Mouse (Mus musculus) adrenal gland, adult 2 months (tissue): Measurements from ENCODE around the gene Dpysl4. TPM values are rescaled to one million over a fixed set of nuclear protein-coding genes. Genes with fewer than 3 reads are reported as not detected.

Experiments used
- DNase-seq: peaks from one replicate; pipeline ENCODE4 v3.0.0; 2021
- polyA plus RNA-seq: library from polyadenylated mRNA; depleted of rRNA; stranded (reverse); fragments of >200 nt; gene quantifications from 2 replicates; pipeline ENCODE4 v1.2.3, GENCODE M21; 2012; rRNA removed
- total RNA-seq, 2 experiments: library from RNA; stranded (reverse); gene quantifications; 2 replicates each; pipeline ENCODE4 v1.2.3; 2021

The Dpysl4 gene
- total and polyA plus RNA-seq, 3 experiments = 0.73 to 2.8 (median 1.4) TPM

GRCm38 (mm10) chr7:139151116-139151515 is 65.3 kb downstream of the Dpysl4 start:
- no peak for DNase-seq

Other genes with a start within 250 kb of the Dpysl4 start
- gene Ppp2r2d, start 239.9 kb upstream of the Dpysl4 start, total RNA-seq = 10 to 100 TPM; 64.4 to 70.4 TPM
- gene Ppp2r2d, start 239.9 kb upstream of the Dpysl4 start, polyA plus RNA-seq = 19.0 and 19.4 TPM in 2 replicates
- 10 to 100 TPM; 19.9 to 30.5 TPM for gene Mapk1ip1, start 239.7 kb upstream of the Dpysl4 start, total RNA-seq
- gene Mapk1ip1, start 239.7 kb upstream of the Dpysl4 start, polyA plus RNA-seq = 70.2 and 70.3 TPM in 2 replicates
- gene Bnip3, start 176.5 kb upstream of the Dpysl4 start, total RNA-seq = 100 to 1,000 TPM; 220 to 303 TPM
- gene Bnip3, start 176.5 kb upstream of the Dpysl4 start, polyA plus RNA-seq = 107 and 126 TPM in 2 replicates
- gene Jakmip3, start 145.3 kb upstream of the Dpysl4 start, total RNA-seq = 1 to 10 TPM; 5.2 to 7.3 TPM
- 3.4 and 6.9 TPM in 2 replicates for gene Jakmip3, start 145.3 kb upstream of the Dpysl4 start, polyA plus RNA-seq
- gene Lrrc27, start 127.0 kb downstream of the Dpysl4 start, total RNA-seq = 1 to 10 TPM; 4.1 to 8.3 TPM
- 7.6 and 7.8 TPM in 2 replicates for gene Lrrc27, start 127.0 kb downstream of the Dpysl4 start, polyA plus RNA-seq
- 1 to 10 TPM; 2.8 to 3.1 TPM for gene Stk32c, start 127.3 kb downstream of the Dpysl4 start, total RNA-seq
- gene Stk32c, start 127.3 kb downstream of the Dpysl4 start, polyA plus RNA-seq = 3.1 and 7.4 TPM in 2 replicates
- gene Pwwp2b, start 162.5 kb downstream of the Dpysl4 start, total RNA-seq = 10 to 100 TPM in 1 of 2 experiments, 1 to 10 TPM in 1; 8.9 to 16.1 TPM
- gene Pwwp2b, start 162.5 kb downstream of the Dpysl4 start, polyA plus RNA-seq = 19.6 and 24.4 TPM in 2 replicates